Mouse (Mus musculus) megakaryocyte, adult 5-6 weeks (primary cell): ENCODE measurements around the gene Hoxa4. TPM values are rescaled to one million over a fixed set of nuclear protein-coding genes. Genes with fewer than 3 reads are reported as not detected.

ENCODE experiments used
- ATAC-seq: 2 replicates; pipeline ENCODE4 v1.8.0; 2016; ENCODE audit warnings: mild to moderate bottlenecking, inconsistent platforms; ENCODE audit not compliant: poor library complexity, severe bottlenecking
- total RNA-seq, 2 experiments: library from RNA; stranded (forward) in 1 of 2; stranded (reverse) in 1 of 2; fragments of 153-499, 151-499 nt in 1 of 2; fragments of 221-1000, 200-1000 nt in 1 of 2; gene quantifications; 2 replicates each; pipeline versions ENCODE4 v1.2.3 to v1.2.4; 2015 to 2017

The Hoxa4 gene
- total RNA-seq, 2 experiments from 2014 or later = 0.27 TPM; not detected in 1

- no peak for ATAC-seq
Measured at GRCm38 (mm10) chr6:52182793-52183192, 8.8 kb downstream of the Hoxa4 start.

- ATAC-seq = no peak
Measured at GRCm38 (mm10) chr6:52182030-52182429, 9.5 kb downstream of the Hoxa4 start.

DNA sequence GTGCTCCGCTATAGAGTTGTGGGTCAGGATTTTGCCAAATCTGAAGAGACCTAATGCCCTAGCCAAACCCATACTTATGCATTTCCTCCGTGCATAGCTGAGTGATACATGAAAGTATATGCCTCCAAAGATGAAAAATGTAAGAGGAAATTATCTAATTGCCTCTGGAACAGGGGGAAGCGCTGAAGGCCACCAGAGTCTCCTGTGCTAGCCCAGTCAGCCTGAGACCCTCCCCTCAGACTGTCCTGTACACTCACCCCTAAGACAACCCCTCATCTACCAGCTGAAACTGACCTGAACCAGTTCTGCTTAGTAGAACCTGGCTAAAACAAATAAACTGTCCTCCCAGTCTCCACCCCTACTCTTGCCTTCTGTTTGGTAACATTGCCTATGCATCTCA is 10.8 kb downstream of the Hoxa4 start:
- no peak for ATAC-seq

- ATAC-seq = no peak
Measured at GRCm38 (mm10) chr6:52180213-52180710, 11.3 kb downstream of the Hoxa4 start.

GRCm38 (mm10) chr6:52179690-52180089 is 11.9 kb downstream of the Hoxa4 start:
- no peak for ATAC-seq

GRCm38 (mm10) chr6:52178918-52179665 is 12.5 kb downstream of the Hoxa4 start:
- ATAC-seq = no peak

GRCm38 (mm10) chr6:52177806-52178205 is 13.7 kb downstream of the Hoxa4 start:
- ATAC-seq = no peak

DNA sequence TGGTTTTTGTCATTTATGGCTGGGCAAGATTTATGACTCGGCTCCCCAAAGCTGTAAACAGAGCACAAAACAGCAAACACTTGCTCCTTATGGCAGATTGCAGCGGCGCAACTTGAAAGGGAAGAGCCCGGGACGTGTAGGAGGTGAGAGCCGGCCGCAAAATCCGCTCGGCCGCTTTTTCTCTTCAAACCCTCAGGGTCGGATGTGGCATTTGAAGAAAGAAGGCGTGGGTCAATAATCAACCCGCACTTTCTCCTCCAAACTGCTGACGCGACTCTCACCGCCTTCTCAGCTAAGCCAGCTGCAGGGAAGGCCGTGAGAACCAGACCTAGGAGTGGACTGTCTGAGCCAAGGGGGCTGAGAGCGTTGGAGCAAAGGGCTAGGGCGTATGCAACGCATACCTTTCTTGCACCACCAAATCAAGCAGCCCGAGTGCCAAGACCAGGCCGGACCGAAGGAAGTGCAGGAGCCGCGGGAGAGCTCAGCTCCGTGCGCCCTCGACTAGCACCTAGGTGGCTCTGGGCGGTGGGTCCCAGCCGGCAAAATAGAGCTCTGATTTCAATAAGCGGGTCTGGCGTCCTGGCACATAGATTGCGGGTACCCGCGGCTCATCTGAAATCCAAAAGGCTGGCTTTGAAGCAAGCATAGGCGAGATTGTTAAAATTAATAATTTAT is 14.4 kb downstream of the Hoxa4 start, which contains the start of gene 5730596B20Rik:
Gene 5730596B20Rik (plus strand): TSS at position 438 of the 675 bp plus-strand sequence.
- no peak for ATAC-seq

DNA sequence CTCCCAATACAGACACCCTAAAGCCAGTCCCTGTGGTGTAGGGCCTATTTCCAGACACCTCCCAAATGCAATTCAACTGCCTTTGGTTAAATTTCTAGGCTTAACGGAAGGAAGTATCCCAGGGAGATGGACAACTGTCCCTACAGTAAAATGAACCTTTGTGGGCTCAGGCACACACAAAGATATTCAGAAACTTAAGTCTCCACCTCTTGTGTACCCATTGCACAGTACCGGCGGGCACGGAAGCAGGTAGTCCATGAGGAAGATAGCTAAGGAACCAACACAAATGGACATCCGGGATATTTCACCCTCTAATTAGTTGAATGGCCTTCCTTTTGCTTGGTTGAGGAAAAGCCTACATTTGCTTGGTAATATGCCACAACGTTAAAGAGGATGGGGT is 15.2 kb downstream of the Hoxa4 start:
- no peak for ATAC-seq

- no peak for ATAC-seq
Measured at GRCm38 (mm10) chr6:52175864-52176263, 15.7 kb downstream of the Hoxa4 start.

- ATAC-seq = no peak
Measured at GRCm38 (mm10) chr6:52174968-52175751, 16.4 kb downstream of the Hoxa4 start.

DNA sequence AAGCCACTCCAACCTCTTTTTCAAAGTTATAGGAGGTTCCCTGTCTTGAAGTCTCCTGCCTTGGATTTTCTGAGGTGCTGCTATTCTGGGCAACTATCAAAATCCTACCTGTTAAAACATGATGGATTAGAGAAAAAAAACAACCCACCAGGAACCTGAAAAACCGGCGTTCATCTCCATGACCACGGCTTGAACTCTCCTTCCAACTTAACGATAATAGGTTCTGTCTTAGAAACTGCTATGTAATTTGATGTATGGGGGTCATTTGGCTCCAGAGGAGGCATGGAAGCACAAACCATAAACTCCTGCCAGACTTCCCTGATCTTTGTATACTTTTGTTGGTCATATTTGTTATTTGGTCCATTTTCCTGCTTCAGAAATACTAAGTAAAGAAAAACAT is 17.9 kb downstream of the Hoxa4 start:
- no peak for ATAC-seq

GRCm38 (mm10) chr6:52172501-52172900 is 19.1 kb downstream of the Hoxa4 start:
- ATAC-seq = no peak

DNA sequence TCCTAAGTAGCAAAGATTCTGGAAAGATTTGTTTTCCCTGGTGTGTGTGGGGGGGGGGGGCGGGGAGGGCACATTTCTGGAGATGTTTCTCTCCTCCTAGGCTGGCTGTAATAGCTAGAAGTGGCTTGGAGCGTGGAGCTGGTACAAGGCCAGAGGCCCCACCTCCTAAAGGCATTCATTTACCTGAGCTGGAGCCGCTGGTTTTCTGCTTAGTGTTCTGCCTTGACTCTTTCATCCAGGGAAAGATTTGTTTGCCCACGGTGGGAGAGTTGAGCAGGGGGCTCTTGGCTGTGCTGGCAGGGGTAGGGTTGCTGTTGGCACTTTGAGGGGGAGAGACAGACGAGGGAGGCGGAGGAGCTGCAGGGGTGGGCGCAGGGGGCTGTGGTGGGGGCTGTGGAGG is 19.6 kb downstream of the Hoxa4 start:
- no peak for ATAC-seq

DNA sequence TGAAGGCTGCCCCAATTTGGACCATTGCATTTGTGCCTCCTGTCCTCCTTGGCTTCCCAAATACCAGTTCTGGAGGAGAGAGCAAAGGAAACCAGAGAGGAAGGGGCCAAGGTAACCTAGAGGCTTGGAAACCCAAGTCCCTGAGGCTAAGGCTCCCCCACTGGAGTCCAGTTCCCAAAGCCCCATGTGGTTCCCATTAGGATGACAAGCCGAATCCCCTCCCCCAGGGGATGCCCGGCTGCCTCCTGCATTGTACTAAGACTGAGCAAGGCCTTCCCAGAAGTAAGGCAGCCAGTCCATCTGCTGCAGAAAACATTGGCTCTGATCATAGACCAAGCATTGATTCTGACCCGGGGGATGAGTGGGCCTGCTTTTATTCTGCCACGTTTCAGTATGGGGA is 20.2 kb downstream of the Hoxa4 start:
- ATAC-seq = no peak

GRCm38 (mm10) chr6:52170898-52171223 is 20.7 kb downstream of the Hoxa4 start:
- no peak for ATAC-seq

- no peak for ATAC-seq
Measured at GRCm38 (mm10) chr6:52170166-52170897, 21.2 kb downstream of the Hoxa4 start.

GRCm38 (mm10) chr6:52169499-52170165 is 21.9 kb downstream of the Hoxa4 start:
- ATAC-seq = no peak

DNA sequence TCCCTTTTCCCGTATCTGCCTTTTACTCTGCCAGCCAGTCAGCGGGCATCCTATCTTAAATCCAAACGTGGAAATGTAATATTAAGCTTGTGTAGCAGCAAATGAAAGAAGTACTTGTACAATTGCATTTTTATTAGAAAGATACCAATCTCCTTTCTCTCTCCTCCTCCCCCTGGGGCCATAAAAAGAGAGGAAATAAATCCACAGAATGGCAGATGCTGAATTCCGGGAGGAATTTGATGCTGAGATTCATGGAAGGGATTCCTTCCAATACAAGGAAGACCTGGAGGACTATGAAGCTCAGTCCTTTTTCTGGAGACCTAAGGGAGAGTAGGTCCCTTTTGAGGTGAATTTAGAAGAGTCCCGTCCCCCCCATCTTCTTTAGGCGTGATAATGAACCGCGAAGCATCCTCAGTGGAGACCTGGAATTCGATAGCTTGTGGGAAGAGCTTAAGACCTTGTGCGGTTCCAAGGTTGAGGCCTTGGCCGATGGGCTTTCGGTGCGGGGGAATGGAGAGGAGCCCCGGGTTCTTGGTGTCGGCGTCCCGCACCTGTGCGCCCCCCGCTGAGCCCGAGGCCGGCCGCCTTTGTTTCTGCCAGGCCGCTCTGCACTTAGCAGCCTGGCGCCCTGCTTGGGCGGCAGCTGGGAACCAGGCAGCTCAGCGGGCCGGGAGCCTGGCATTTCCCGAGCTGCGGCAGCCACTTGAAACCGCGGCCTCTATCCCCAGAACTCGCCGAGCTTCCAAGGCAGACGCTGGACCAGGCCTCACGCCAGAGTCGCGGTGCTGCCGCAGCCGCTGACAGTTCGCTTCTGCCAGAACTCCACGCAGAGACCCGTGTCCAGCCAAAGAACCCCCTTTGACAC is 23.1 kb downstream of the Hoxa4 start:
- no peak for ATAC-seq
